In genomic region chr4:73423049-73423448, GRCm38 (mm10) we compare ENCODE assay signal across 22 mouse cellular contexts. TPM values are rescaled to one million over a fixed set of nuclear protein-coding genes. Genes with fewer than 3 reads are reported as not detected.
"Had no signal": no experiment of that assay in that cellular context is flagged by ENCODE, and none has a peak within 500 bp of the region (broad histone marks: within the 10 kb centered on the region; RNA-seq: fewer than 3 reads in every experiment).

No protein-coding gene starts in this region.

- DNase-seq: left cerebral cortex, postnatal 4 days; liver; liver, embryonic 13.5 days; liver, postnatal 0 days; lung, adult 18-20 months; lung, adult 2 months; lung, embryonic 14.5 days; lung, postnatal 10 days; lung, postnatal 14 days; lung, postnatal 36 days; lung, postnatal 4 days; midbrain, embryonic 14.5 days had no signal

RNA-seq across cellular contexts. Expression of gene Gm11487, which starts 18.2 kb away (rescaled TPM):
- total RNA-seq: left cerebral cortex, postnatal 10 days; left cerebral cortex, postnatal 14 days; left cerebral cortex, postnatal 25 days; left cerebral cortex, postnatal 36 days; left cerebral cortex, postnatal 4 days; liver, adult 2 months; megakaryocyte progenitor cell, adult 5-6 weeks; megakaryocyte, adult 5-6 weeks; megakaryocyte-erythroid progenitor cell, adult 5-6 weeks; midbrain, postnatal 0 days; monocyte, adult 5-6 weeks had no signal
